Mouse (Mus musculus): Measurements from ENCODE around the gene Ccp110.
A peak's percentile ranks its signal among the peaks of the same experiment; 100 is the strongest.

GRCm38 (mm10) chr7:118698882-118699281 is 13.5 kb upstream of the Ccp110 start:
- TF ChIP-seq CTCF (IDR thresholded peaks at IDR 0.05; ENCODE audit: low read depth) (no peak), EP300 (IDR thresholded peaks at IDR 0.05; ENCODE audit: low read depth) (peak; percentile 48; the same call in 1 of the 2 replicates)
